Mouse (Mus musculus): ENCODE measurements around the gene Ttll5.

DNA sequence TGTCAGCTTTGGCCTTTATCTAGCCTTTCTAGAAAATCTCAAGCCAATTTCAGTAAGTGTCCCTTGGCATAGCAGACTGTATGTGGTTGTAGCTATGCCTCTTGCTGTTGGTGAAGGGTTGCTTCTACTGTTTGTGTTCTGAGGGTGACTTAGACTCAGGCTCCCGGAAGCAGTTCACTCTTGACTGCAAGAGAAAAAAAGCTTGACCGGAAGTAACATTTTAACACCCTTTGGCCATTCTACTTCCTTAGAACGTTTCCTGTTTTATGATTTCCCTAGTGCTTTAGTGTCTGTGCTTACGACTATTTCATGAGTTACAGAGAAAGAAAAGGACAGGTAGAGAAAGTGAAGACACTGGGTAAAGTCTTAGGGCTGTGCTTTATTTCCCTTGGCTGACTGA lies 161.1 kb downstream of the Ttll5 start:
- TF ChIP-seq CTCF (IDR thresholded peaks at IDR 0.05; ENCODE audit: extremely low read depth, insufficient read depth, low read length) (no peak), POLR2A (IDR thresholded peaks at IDR 0.05; ENCODE audit: extremely low read depth, insufficient read depth, low read length) (no peak)
